Mouse (Mus musculus): Measurements from ENCODE around the gene Scrn1.

- TF ChIP-seq POLR2A (IDR thresholded peaks at IDR 0.05; ENCODE audit: control insufficient read depth, low read depth, low read length) (no peak), CTCF (IDR thresholded peaks at IDR 0.05; ENCODE audit: control insufficient read depth, insufficient read depth, insufficient replicate concordance, low read depth, low read length) (no peak)
Measured at GRCm38 (mm10) chr6:54557671-54558070, 8.6 kb downstream of the Scrn1 start.

All from testis, adult 2 months (tissue).